Mouse (Mus musculus): Measurements from ENCODE around the gene Nt5dc3. TPM values are rescaled to one million over a fixed set of nuclear protein-coding genes. Genes with fewer than 3 reads are reported as not detected.

Nt5dc3 gene
- polyA plus RNA-seq, 1 experiment from 2014 or later = 10.9 TPM

DNA sequence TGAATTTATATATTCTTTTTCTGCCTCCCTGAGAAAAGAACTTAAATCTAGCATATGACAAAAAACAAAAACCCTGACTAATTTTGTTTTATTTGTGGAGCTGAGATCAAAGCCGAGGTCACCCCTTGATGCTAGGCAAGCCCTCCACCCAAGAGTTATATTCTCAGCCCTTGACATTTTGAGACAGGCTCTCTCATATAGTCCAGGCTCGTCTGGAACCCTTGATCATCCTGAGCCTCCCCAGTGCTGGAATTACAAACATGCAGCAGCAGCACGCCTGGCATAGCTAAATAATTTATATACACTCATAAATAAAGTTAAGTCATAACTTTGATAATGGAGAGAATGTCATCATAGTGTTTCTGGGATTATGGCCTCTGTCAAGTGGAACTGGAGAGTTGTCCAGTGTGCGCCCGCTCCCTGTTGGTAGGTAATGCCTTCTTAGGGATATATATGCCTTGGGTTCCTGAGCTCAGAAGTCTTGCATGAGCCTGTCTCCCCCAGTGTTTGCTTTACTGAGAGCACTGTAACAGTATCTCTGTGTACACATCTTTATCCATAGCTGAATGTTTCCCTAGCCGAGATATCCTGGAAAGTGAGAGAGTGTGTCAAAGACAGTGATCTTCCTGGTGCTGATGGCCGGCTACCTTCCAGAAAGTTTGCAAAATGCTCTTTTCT lies 12.8 kb downstream of the Nt5dc3 start:
- POLR2A ChIA-PET = interaction anchor here (1.0 to 2.1 kb wide), 2 partner anchors 12 to 18 kb away, joined by 3 to 6 read pairs; partner anchors contain the start of gene Nt5dc3
- H3K27me3 ChIP-seq = no peaks in the 10 kb centered on the region
- in situ Hi-C loops (cut with MboI; ENCODE audit: low pct_unique_long_range_greater_than_20kb) = no loop called here
- CTCF ChIA-PET = no interaction called here
- TF ChIP-seq CTCF (IDR thresholded peaks at IDR 0.05) = no peak
- ATAC-seq (no peak), DNase-seq (ENCODE audit: low read depth, low spot score) (no peak)

DNA sequence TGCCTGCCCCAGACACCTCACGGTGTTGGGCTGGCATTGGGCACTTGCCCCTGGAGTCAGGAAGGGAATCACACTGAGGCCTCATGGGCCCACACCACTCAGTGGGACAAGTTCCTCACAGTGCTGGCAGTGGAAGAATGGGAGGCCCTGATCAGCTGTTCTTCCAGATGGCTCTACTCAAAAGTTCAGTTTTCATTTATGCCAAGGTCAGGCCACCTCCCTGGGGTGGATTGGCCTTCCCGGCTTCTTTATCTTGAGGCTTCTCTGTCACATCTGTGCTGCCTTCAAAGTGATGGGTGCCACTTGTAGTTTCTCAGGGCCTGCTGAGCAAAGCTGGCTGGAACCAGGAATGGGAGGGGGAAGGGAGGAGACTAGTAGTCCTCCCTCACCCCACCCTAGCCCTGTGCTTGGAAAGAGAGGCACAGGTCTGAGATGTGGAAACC lies 14.7 kb downstream of the Nt5dc3 start:
- ChIA-PET CTCF (interaction anchor here (1.2 kb wide), 1 partner anchor 30 kb away, joined by 4 read pairs; no protein-coding TSS in a partner anchor), POLR2A (interaction anchor here (0.6 to 2.1 kb wide), 2 partner anchors 14 to 172 kb away, joined by 3 to 6 read pairs; partner anchors contain the start of gene Nt5dc3)
- ATAC-seq (no peak), DNase-seq (ENCODE audit: low read depth, low spot score) (no peak)
- no peaks in the 10 kb centered on the region for H3K27me3 ChIP-seq
- no peak for TF ChIP-seq CTCF (IDR thresholded peaks at IDR 0.05)
- in situ Hi-C loops (cut with MboI; ENCODE audit: low pct_unique_long_range_greater_than_20kb) = no loop called here

DNA sequence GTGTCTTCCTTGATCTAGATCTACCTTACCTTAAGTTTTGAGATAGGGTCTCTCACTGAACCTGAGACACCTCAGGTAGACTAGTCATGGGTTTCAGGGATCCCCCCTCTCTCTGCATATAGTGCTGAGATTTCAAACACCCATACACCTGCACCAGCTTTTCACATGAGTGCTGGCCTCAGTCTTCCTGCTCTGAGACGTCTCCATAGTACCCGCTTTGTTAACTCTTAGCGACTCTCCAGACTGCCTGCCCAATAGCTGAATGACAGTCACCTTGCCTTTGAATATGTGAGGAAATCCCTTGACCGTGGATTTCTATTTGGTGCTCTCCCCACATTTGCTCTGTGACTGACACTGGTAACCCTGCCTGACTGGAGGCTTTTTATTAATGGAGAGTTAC lies 15.4 kb downstream of the Nt5dc3 start:
- no peak for DNase-seq (ENCODE audit: low read depth, low spot score)
- no peak for ATAC-seq
- POLR2A ChIA-PET = interaction anchor here (0.6 to 1.5 kb wide), 2 partner anchors 10 to 171 kb away, joined by 3 read pairs; no protein-coding TSS in a partner anchor

DNA sequence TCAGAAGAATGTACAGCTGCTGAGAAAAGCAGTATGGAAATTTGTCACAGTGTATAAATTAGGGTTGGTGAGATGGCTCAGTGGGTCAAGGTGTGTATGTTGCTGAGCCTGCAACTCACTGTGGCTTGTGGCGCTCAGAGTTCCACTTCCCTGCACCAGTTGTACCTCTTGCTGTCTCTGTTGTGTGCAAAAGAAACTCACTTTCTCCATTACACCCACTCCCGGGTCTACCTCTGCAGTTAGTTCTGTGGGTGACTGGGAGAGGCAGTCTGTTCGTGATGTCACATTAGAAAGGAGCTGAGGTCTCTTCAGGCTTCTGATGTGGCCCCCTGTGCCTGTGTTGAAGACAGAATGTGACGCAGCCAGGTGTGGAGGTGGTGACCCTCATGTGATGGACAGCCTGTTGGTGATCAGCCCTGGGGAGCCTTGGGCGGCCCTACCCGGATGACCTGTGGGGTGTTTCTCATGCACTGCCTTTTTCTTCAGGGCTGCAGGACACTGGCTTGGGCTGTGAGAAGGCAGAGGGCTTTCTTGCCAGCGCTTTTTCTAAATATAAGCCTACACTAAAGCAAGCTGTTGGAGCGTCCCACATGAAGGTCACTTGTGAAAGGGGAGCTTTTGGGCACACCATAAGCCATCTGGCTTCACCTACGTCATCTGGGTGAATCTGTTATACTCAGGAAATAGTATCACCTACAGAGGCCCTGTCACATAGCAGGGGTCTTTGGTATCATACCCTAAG lies 16.2 kb downstream of the Nt5dc3 start:
- POLR2A ChIA-PET = interaction anchor here (1.1 to 1.5 kb wide), 2 partner anchors 9 to 16 kb away, joined by 3 read pairs; partner anchors contain the start of gene Nt5dc3
- CTCF ChIA-PET = interaction anchor here (1.2 kb wide), 1 partner anchor 29 kb away, joined by 4 read pairs; no protein-coding TSS in a partner anchor
- TF ChIP-seq CTCF (IDR thresholded peaks at IDR 0.05) = no peak
- DNase-seq (ENCODE audit: low read depth, low spot score) (no peak), ATAC-seq (no peak)
- H3K27me3 ChIP-seq = no peaks in the 10 kb centered on the region
- in situ Hi-C loops (cut with MboI; ENCODE audit: low pct_unique_long_range_greater_than_20kb) = no loop called here

More for the DNA sequence above, 15.4 kb downstream of the Nt5dc3 start:
- CTCF ChIA-PET = interaction anchor here (1.2 kb wide), 1 partner anchor 29 kb away, joined by 4 read pairs; no protein-coding TSS in a partner anchor
- TF ChIP-seq CTCF (IDR thresholded peaks at IDR 0.05) = no peak
- in situ Hi-C loops (cut with MboI; ENCODE audit: low pct_unique_long_range_greater_than_20kb) = no loop called here
- no peaks in the 10 kb centered on the region for H3K27me3 ChIP-seq

DNA sequence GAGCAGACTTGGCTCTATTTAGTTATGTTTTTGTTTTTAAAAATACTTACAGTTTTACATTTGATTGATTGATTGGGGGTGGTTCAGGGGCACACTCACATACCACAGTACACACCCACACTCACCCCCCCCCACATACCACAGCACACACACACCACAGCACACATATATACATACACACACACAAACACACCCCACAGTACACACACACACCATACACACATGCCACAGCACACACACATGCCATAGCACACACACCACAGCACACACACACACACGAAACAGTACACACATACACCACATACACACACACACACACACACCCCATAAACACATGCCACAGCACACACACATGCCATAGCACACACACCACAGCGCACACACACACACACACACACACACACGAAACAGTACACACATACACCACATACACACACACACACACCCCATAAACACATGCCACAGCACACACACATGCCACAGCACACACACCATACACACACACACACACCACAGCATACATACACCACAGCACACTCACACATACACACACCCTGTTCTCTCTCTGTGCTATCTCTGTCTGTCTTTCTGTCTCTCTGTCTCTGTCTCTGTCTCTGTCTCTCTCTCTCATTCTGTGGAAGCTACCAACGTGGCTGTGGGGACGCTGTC lies 17.4 kb downstream of the Nt5dc3 start:
- POLR2A ChIA-PET = interaction anchor here (1.5 kb wide), 1 partner anchor 8 kb away, joined by 3 read pairs; no protein-coding TSS in a partner anchor
- DNase-seq (ENCODE audit: low read depth, low spot score) = no peak
- no peak for ATAC-seq

DNA sequence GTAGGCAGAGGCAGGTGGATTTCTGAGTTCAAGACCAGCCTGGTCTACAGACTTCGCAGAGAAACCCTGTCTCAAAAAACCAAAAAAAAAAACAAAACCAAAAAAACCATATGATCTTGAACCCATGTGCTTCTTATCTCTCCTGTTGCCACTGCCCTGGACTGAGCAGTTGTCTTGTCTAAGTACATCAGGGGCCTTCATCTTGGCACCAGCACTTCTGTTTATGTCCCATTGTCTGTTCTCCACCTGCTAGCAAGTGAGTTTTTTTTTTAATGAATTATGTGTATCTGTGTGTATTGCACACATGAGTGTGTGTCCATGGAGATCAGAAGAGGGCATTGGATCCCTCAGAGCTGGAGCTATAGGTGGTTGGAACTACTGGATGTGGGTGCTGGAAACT lies 28.6 kb downstream of the Nt5dc3 start:
- no peak for TF ChIP-seq CTCF (IDR thresholded peaks at IDR 0.05)
- DNase-seq (ENCODE audit: low read depth, low spot score) = no peak
- no peaks in the 10 kb centered on the region for H3K27me3 ChIP-seq
- ChIA-PET POLR2A (interaction anchor here (1.1 kb wide), 1 partner anchor 15 kb away, joined by 3 read pairs; no protein-coding TSS in a partner anchor), CTCF (interaction anchor here (1.5 kb wide), 1 partner anchor 16 kb away, joined by 4 read pairs; no protein-coding TSS in a partner anchor)
- peak; percentile 17 for ATAC-seq
- in situ Hi-C loops (cut with MboI; ENCODE audit: low pct_unique_long_range_greater_than_20kb) = no loop called here

More for the DNA sequence above, 17.4 kb downstream of the Nt5dc3 start:
- TF ChIP-seq CTCF (IDR thresholded peaks at IDR 0.05) = no peak
- CTCF ChIA-PET = no interaction called here
- H3K27me3 ChIP-seq = no peaks in the 10 kb centered on the region
- in situ Hi-C loops (cut with MboI; ENCODE audit: low pct_unique_long_range_greater_than_20kb) = no loop called here

DNA sequence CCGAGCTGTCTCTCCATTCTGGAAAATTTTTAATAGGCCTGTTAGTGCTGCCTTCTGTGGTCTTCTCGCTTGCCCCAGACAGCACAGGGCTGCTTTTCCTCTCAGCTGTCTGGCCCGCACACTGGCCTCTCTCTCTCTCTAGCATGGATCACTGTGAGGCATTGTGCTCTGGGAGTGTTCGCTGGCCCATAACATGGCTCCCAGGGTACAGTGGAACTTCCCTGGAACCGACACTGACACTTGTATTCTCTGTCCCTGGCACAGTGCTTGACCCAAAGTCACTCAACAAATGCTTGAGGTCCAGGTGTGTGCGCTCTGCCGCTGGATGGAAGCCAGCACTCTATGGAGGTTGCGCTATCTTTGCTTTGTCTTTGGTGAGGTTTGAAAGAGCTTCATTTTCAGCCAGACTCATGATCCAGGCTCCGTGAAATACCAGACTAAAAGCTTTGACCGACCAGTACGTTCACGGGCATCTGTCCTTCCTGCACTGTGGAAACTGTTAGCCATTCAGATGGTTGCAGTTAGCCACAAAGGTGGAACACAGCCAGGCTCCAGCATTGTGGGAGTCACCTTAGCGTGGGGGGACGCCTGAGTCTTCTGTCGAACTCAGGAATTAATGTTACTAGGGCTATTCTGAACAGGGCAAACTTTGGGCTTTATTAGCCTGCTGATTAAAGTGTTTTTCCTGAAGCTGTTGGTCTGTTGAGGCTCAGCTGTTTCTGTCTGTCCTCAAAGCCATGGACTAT lies 29.4 kb downstream of the Nt5dc3 start:
- in situ Hi-C loops (cut with MboI; ENCODE audit: low pct_unique_long_range_greater_than_20kb) = no loop called here
- CTCF ChIA-PET = interaction anchor here (1.5 kb wide), 1 partner anchor 15 kb away, joined by 4 read pairs; no protein-coding TSS in a partner anchor

DNA sequence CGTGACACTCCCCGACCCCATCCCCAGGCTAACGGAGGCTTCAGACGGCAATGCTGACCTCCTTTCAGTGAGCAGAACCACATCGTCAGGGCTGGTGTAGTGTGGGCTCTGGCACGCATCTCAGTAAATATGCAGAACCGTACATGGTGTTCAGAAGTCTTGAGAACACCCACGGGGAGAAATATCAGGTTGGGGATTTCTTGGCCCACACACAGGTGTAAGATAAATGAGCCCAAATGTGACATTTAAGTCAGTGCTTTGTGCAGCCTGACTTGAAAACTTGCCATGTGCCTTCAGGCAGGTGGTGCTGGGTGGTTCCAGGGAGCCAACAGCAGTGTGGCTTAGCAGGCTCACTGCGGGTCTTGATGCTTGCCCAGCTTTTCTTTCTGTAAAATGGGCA lies 31.2 kb downstream of the Nt5dc3 start:
- CTCF ChIA-PET = interaction anchor here (1.4 to 1.5 kb wide), 2 partner anchors 14 to 15 kb away, joined by 3 to 7 read pairs; no protein-coding TSS in a partner anchor
- POLR2A ChIA-PET = interaction anchor here (1.3 kb wide), 1 partner anchor 18 kb away, joined by 3 read pairs; no protein-coding TSS in a partner anchor
- no peak for TF ChIP-seq CTCF (IDR thresholded peaks at IDR 0.05)
- no peak for DNase-seq (ENCODE audit: low read depth, low spot score)
- in situ Hi-C loops (cut with MboI; ENCODE audit: low pct_unique_long_range_greater_than_20kb) = no loop called here
- ATAC-seq = no peak
- no peaks in the 10 kb centered on the region for H3K27me3 ChIP-seq

More for the DNA sequence above, 29.4 kb downstream of the Nt5dc3 start:
- TF ChIP-seq CTCF (IDR thresholded peaks at IDR 0.05) = no peak
- POLR2A ChIA-PET = interaction anchor here (0.6 to 1.1 kb wide), 2 partner anchors 14 to 29 kb away, joined by 3 read pairs; no protein-coding TSS in a partner anchor
- H3K27me3 ChIP-seq = no peaks in the 10 kb centered on the region
- ATAC-seq = peak; percentile 71
- DNase-seq (ENCODE audit: low read depth, low spot score) = peak; percentile 37

DNA sequence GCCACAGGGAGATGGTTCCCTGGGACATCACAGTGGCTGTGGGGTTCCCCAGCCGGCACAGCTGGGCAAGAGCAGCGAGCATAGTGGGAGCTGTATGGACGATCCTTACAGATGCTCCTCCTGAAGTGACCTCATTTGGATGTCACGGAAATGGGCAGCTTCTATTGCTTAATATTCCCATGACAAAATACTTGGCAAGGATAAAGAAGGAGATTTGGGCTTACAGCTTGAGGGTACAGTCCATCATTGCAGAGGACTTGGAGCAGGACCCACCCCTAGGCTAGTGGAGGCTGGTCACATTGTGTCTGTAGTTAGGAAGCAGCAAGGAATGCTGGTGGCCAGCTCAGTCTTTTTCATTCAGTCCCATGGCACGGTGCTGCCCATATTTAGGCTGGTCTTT lies 31.8 kb downstream of the Nt5dc3 start:
- no peaks in the 10 kb centered on the region for H3K27me3 ChIP-seq
- CTCF ChIA-PET = interaction anchor here (1.4 kb wide), 1 partner anchor 13 kb away, joined by 7 read pairs; no protein-coding TSS in a partner anchor
- ATAC-seq (no peak), DNase-seq (ENCODE audit: low read depth, low spot score) (no peak)
- in situ Hi-C loops (cut with MboI; ENCODE audit: low pct_unique_long_range_greater_than_20kb) = no loop called here
- no peak for TF ChIP-seq CTCF (IDR thresholded peaks at IDR 0.05)
- POLR2A ChIA-PET = interaction anchor here (0.9 kb wide), 1 partner anchor 15 kb away, joined by 5 read pairs; no protein-coding TSS in a partner anchor
